36 mouse cellular contexts compared by ENCODE assay signal in genomic region chr1:31214831-31215230, GRCm38 (mm10). TPM values are rescaled to one million over a fixed set of nuclear protein-coding genes. Genes with fewer than 3 reads are reported as not detected.
"Had no signal": no experiment of that assay in that cellular context is flagged by ENCODE, and none has a peak within 500 bp of the region (broad histone marks: within the 10 kb centered on the region; RNA-seq: fewer than 3 reads in every experiment).

No protein-coding gene starts in this region.

- H3K4me3 ChIP-seq: gastrocnemius, adult 2 months; heart, adult 2 months; heart, embryonic 10.5 days; heart, embryonic 12.5 days; hindbrain, embryonic 10.5 days; hindbrain, embryonic 12.5 days; intestine, embryonic 15.5 days; kidney, embryonic 15.5 days; layer of hippocampus, adult 2 months; left cerebral cortex, adult 2 months; limb, embryonic 13.5 days; liver, embryonic 13.5 days had no signal

- H3K4me1 ChIP-seq: heart, embryonic 10.5 days; heart, embryonic 12.5 days; hindbrain, embryonic 10.5 days; hindbrain, embryonic 12.5 days; intestine, embryonic 15.5 days; kidney, embryonic 15.5 days; limb, embryonic 13.5 days; liver, embryonic 13.5 days had no signal

- H3K4me2 ChIP-seq: heart, embryonic 12.5 days; hindbrain, embryonic 12.5 days; hindbrain, embryonic 14.5 days; intestine, embryonic 15.5 days; kidney, embryonic 15.5 days; limb, embryonic 13.5 days; liver, embryonic 11.5 days; liver, embryonic 13.5 days had no signal

- H3K27me3 ChIP-seq: heart, embryonic 12.5 days; hindbrain, embryonic 12.5 days; intestine, embryonic 15.5 days; kidney, embryonic 15.5 days; limb, embryonic 13.5 days; liver, embryonic 13.5 days had no signal

- H3K27ac ChIP-seq: gastrocnemius, adult 2 months; heart, adult 2 months; heart, embryonic 10.5 days; hindbrain, embryonic 10.5 days; hindbrain, embryonic 12.5 days; hindbrain, embryonic 14.5 days; intestine, embryonic 15.5 days; kidney, embryonic 15.5 days; layer of hippocampus, adult 2 months; left cerebral cortex, adult 2 months; limb, embryonic 13.5 days; liver, embryonic 13.5 days had no signal

- ATAC-seq: forebrain, embryonic 16.5 days; hindbrain, embryonic 16.5 days; inflammation-experienced regulatory T-cells, adult 6 months; intestine, embryonic 15.5 days; intestine, postnatal 0 days had no signal

- H3K9ac ChIP-seq: heart, embryonic 12.5 days; hindbrain, embryonic 12.5 days; hindbrain, embryonic 14.5 days; intestine, embryonic 15.5 days; kidney, embryonic 15.5 days; limb, embryonic 13.5 days; liver, embryonic 13.5 days had no signal

- H3K36me3 ChIP-seq: heart, embryonic 10.5 days; heart, embryonic 12.5 days; hindbrain, embryonic 10.5 days; hindbrain, embryonic 12.5 days; intestine, embryonic 15.5 days; kidney, embryonic 15.5 days; limb, embryonic 13.5 days; liver, embryonic 13.5 days had no signal

- DNase-seq: gastrocnemius, adult 2 months; gastrocnemius, postnatal 10 days; gastrocnemius, postnatal 25 days; heart, adult 2 months; heart, postnatal 36 days; kidney, adult 2 months; kidney, adult 9 months; kidney, postnatal 10 days; kidney, postnatal 25 days; liver; liver, embryonic 13.5 days had no signal

- H3K9me3 ChIP-seq: heart, embryonic 10.5 days; heart, embryonic 12.5 days; hindbrain, embryonic 10.5 days; hindbrain, embryonic 12.5 days; intestine, embryonic 15.5 days; kidney, embryonic 15.5 days; limb, embryonic 13.5 days; liver, embryonic 13.5 days had no signal

RNA-seq across cellular contexts. Expression of gene 4931428L18Rik, which starts 7.7 kb away (rescaled TPM):
- total RNA-seq: gastrocnemius, adult 2 months; gastrocnemius, postnatal 10 days; gastrocnemius, postnatal 25 days; gastrocnemius, postnatal 4 days; granulocyte monocyte progenitor cell, adult 5-6 weeks; heart, adult 2 months; layer of hippocampus, adult 2 months; layer of hippocampus, postnatal 10 days; layer of hippocampus, postnatal 25 days; left cerebral cortex, adult 2 months; left cerebral cortex, postnatal 14 days; left cerebral cortex, postnatal 36 days had no signal
- polyA plus RNA-seq: forebrain, embryonic 16.5 days; frontal cortex, adult 2 months; heart, embryonic 10.5 days; heart, embryonic 12.5 days; heart, embryonic 14.5 days; heart, embryonic 16.5 days; hindbrain, embryonic 10.5 days; hindbrain, embryonic 12.5 days; hindbrain, embryonic 14.5 days; hindbrain, embryonic 16.5 days; inflammation-experienced regulatory T-cells, adult 6 months; intestine, embryonic 15.5 days; kidney, adult 2 months; kidney, embryonic 15.5 days; limb, embryonic 11.5 days; limb, embryonic 13.5 days; liver, embryonic 11.5 days; liver, embryonic 13.5 days had no signal

RNA-seq across cellular contexts. Expression of gene Pih1d3, which starts 7.8 kb away (rescaled TPM):
- total RNA-seq: gastrocnemius, adult 2 months; gastrocnemius, postnatal 10 days; gastrocnemius, postnatal 25 days; gastrocnemius, postnatal 4 days; granulocyte monocyte progenitor cell, adult 5-6 weeks; heart, adult 2 months; heart, postnatal 36 days; layer of hippocampus, adult 2 months; layer of hippocampus, postnatal 10 days; layer of hippocampus, postnatal 25 days; left cerebral cortex, adult 2 months; left cerebral cortex, postnatal 14 days; left cerebral cortex, postnatal 36 days had no signal
- polyA plus RNA-seq: forebrain, embryonic 16.5 days; frontal cortex, adult 2 months; heart, adult 2 months; heart, embryonic 10.5 days; heart, embryonic 12.5 days; heart, embryonic 14.5 days; heart, embryonic 16.5 days; hindbrain, embryonic 10.5 days; hindbrain, embryonic 12.5 days; hindbrain, embryonic 14.5 days; hindbrain, embryonic 16.5 days; inflammation-experienced regulatory T-cells, adult 6 months; intestine, embryonic 15.5 days; intestine, postnatal 0 days; kidney, adult 2 months; kidney, embryonic 15.5 days; limb, embryonic 11.5 days; limb, embryonic 13.5 days; liver, embryonic 11.5 days; liver, embryonic 13.5 days had no signal

RNA-seq across cellular contexts. Expression of gene Lgsn, which starts 38.6 kb away (rescaled TPM):
- total RNA-seq: gastrocnemius, adult 2 months; gastrocnemius, postnatal 10 days; gastrocnemius, postnatal 25 days; gastrocnemius, postnatal 4 days; granulocyte monocyte progenitor cell, adult 5-6 weeks; heart, adult 2 months; heart, postnatal 36 days; layer of hippocampus, adult 2 months; layer of hippocampus, postnatal 10 days; layer of hippocampus, postnatal 25 days; left cerebral cortex, adult 2 months; left cerebral cortex, postnatal 14 days; left cerebral cortex, postnatal 36 days had no signal
- polyA plus RNA-seq: forebrain, embryonic 16.5 days; heart, adult 2 months; heart, embryonic 10.5 days; heart, embryonic 12.5 days; heart, embryonic 14.5 days; heart, embryonic 16.5 days; hindbrain, embryonic 10.5 days; hindbrain, embryonic 12.5 days; hindbrain, embryonic 14.5 days; hindbrain, embryonic 16.5 days; inflammation-experienced regulatory T-cells, adult 6 months; intestine, embryonic 15.5 days; intestine, postnatal 0 days; kidney, adult 2 months; kidney, embryonic 15.5 days; limb, embryonic 11.5 days; limb, embryonic 13.5 days; liver, embryonic 11.5 days; liver, embryonic 13.5 days had no signal
